Mouse (Mus musculus): ENCODE measurements around the gene Fads3. TPM values are rescaled to one million over a fixed set of nuclear protein-coding genes. Genes with fewer than 3 reads are reported as not detected.

Fads3 gene
- polyA plus RNA-seq, 1 experiment from 2014 or later, result 5.8 TPM

DNA sequence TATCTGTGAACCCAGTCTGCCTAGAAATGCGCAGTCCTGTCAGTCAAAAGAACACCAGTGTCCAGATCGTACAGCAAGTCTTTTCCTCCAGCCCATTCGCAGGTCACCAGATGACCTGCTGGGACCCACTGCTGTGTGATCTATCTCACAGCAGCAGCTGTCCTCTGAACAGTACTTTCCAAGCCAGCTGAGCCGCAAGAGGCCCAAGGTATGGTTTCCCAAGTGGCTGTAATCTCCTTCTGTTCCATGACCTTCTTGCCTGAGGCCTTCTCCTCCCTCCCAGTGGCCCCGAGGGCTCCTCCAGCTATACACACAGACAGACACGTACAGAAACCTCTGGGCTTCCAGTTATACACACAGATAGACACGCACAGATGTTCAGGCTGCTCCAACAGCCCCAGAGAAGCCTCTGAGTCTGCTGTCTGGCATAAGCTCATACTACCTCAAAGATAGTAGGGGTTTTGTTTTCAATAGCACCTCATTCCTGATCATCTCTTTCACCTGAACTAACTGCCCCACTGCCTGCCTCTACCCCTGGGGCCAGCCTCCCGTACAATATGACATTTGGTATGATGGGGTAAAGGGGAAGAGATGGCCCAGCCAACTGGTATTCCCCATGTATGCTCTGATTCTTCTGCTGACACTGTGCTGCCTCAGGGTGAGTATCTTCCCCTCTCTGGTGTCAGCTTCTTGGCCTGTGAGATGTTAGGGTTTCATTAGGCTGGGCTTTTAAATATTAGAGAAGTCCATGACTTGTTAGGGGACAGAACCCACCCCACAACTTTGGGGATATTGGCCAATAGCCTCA lies 19.6 kb downstream of the Fads3 start:
- H3K36me3 ChIP-seq, result peaks cover 56% of the 10 kb centered on the region

DNA sequence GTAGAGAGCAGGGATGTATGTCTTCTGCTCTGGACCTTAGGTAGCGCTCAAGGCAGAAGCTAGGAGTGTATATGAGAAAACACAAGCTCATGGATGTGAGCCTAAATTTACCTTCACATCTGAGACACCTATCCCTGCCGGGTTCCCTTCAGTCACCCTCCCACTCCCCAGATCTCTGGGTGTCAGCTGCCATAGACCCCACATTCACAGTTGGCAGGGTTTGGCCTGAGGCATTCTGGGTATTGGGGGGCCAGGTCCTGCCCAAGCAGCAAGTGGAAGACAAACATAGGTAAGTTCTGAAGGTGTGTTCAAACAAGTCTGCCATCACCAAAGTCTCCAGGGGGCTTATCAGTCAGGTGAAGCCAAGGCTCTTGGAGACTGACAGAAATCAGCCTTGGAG lies 20.3 kb downstream of the Fads3 start:
- no peak overlapping the region for H3K9ac ChIP-seq (replicated peaks)
- no peak overlapping the region for H3K4me3 ChIP-seq (replicated peaks)
- no peaks in the 10 kb centered on the region for H3K27me3 ChIP-seq
- no peak overlapping the region for H3K27ac ChIP-seq
- no peak overlapping the region for H3K4me2 ChIP-seq
- H3K4me1 ChIP-seq (replicated peaks), result peaks cover 7% of the 10 kb centered on the region
- peaks cover 59% of the 10 kb centered on the region for H3K36me3 ChIP-seq
- no peaks in the 10 kb centered on the region for H3K9me3 ChIP-seq
- ATAC-seq (ENCODE audit: insufficient number of reproducible peaks, insufficient read depth, low FRiP score, low TSS enrichment, low read depth), result no peak
- 90% methylated on average over 2 of the region's 2 CpGs for WGBS

More for the DNA sequence above, 19.6 kb downstream of the Fads3 start:
- H3K9ac ChIP-seq (replicated peaks), result no peak overlapping the region
- WGBS, result 63% methylated on average over 8 of the region's 8 CpGs
- H3K9me3 ChIP-seq, result no peaks in the 10 kb centered on the region
- H3K4me1 ChIP-seq (replicated peaks), result peaks cover 7% of the 10 kb centered on the region
- no peak overlapping the region for H3K4me2 ChIP-seq
- no peaks in the 10 kb centered on the region for H3K27me3 ChIP-seq
- no peak for ATAC-seq (ENCODE audit: insufficient number of reproducible peaks, insufficient read depth, low FRiP score, low TSS enrichment, low read depth)
- H3K4me3 ChIP-seq (replicated peaks), result no peak overlapping the region
- H3K27ac ChIP-seq, result peak overlapping the region; percentile 64

GRCm38 (mm10) chr19:10062292-10062691 lies 20.9 kb downstream of the Fads3 start:
- peaks cover 66% of the 10 kb centered on the region for H3K36me3 ChIP-seq
- no peaks in the 10 kb centered on the region for H3K27me3 ChIP-seq
- no peak overlapping the region for H3K9ac ChIP-seq (replicated peaks)
- no peak overlapping the region for H3K4me2 ChIP-seq
- peaks cover 7% of the 10 kb centered on the region for H3K4me1 ChIP-seq (replicated peaks)
- no peak for ATAC-seq (ENCODE audit: insufficient number of reproducible peaks, insufficient read depth, low FRiP score, low TSS enrichment, low read depth)
- H3K27ac ChIP-seq, result no peak overlapping the region
- no peaks in the 10 kb centered on the region for H3K9me3 ChIP-seq
- WGBS, result 90% methylated on average over 8 of the region's 8 CpGs
- H3K4me3 ChIP-seq (replicated peaks), result no peak overlapping the region

GRCm38 (mm10) chr19:10062862-10063261 lies 21.5 kb downstream of the Fads3 start:
- peaks cover 72% of the 10 kb centered on the region for H3K36me3 ChIP-seq
- ATAC-seq (ENCODE audit: insufficient number of reproducible peaks, insufficient read depth, low FRiP score, low TSS enrichment, low read depth), result no peak
- no peaks in the 10 kb centered on the region for H3K27me3 ChIP-seq
- H3K27ac ChIP-seq, result no peak overlapping the region
- H3K9me3 ChIP-seq, result no peaks in the 10 kb centered on the region
- peaks cover 1% of the 10 kb centered on the region; the same call in 1 of the 2 replicates for H3K4me1 ChIP-seq (replicated peaks)
- no peak overlapping the region for H3K4me3 ChIP-seq (replicated peaks)
- no peak overlapping the region for H3K4me2 ChIP-seq
- H3K9ac ChIP-seq (replicated peaks), result no peak overlapping the region
- WGBS, result 90% methylated on average over 5 of the region's 5 CpGs

DNA sequence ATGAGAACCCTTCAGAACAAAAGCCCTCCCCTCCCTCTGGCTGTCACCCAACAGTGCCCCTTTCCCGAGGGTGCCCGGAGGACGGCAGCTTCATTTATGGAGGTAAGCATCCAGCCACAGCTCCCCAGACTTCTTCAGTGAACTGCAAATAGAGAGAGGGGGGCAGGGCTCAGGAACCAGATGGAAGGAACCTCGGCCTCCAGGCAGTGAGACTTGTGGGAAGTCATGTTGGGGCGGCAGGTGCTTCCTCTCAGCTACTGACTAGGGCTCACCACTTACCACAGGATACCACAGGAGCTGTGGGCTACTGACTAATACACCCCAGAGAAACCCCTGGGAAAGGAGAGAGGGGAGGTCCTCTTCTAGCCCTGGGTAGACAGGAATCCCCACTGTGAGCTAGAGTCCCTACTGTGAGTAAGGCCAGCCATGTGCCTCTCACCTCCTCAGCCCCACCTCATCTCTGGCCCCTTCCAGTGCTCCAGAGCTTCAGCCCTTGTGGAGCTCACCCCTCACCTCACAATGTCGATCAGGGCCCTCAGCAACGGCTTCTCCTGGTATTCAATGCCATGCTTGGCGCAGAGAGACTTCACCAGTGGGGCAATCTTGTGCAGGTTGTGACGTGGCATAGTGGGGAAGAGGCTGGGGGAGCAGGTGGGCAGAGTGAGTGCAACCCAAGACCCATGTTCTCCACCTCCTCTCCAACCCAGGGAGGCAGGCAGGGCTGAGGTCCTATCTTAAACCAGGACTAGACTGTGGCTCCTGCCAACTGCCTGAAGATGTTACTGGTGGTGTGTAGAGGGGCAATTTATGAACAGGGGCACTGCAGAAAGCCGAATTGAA lies 23.0 kb downstream of the Fads3 start:
- Histone ChIP-seq H3K4me2 (no peak overlapping the region), H3K27me3 (no peaks in the 10 kb centered on the region), H3K4me1 (replicated peaks) (no peaks in the 10 kb centered on the region; the same call in 1 of the 2 replicates), H3K27ac (no peak overlapping the region), H3K36me3 (peaks cover 87% of the 10 kb centered on the region), H3K9me3 (no peaks in the 10 kb centered on the region), H3K4me3 (replicated peaks) (no peak overlapping the region), H3K9ac (replicated peaks) (no peak overlapping the region)
- ATAC-seq (ENCODE audit: insufficient number of reproducible peaks, insufficient read depth, low FRiP score, low TSS enrichment, low read depth), result no peak
- 87% methylated on average over 10 of the region's 10 CpGs for WGBS

GRCm38 (mm10) chr19:10065465-10066188 lies 24.3 kb downstream of the Fads3 start:
- Histone ChIP-seq H3K27ac (no peak overlapping the region), H3K36me3 (peaks cover 99% of the 10 kb centered on the region), H3K4me2 (no peak overlapping the region), H3K9me3 (no peaks in the 10 kb centered on the region), H3K9ac (replicated peaks) (no peak overlapping the region), H3K4me1 (replicated peaks) (no peaks in the 10 kb centered on the region), H3K27me3 (no peaks in the 10 kb centered on the region), H3K4me3 (replicated peaks) (no peak overlapping the region)
- ATAC-seq (ENCODE audit: insufficient number of reproducible peaks, insufficient read depth, low FRiP score, low TSS enrichment, low read depth), result no peak
- 91% methylated on average over 5 of the region's 5 CpGs for WGBS

DNA sequence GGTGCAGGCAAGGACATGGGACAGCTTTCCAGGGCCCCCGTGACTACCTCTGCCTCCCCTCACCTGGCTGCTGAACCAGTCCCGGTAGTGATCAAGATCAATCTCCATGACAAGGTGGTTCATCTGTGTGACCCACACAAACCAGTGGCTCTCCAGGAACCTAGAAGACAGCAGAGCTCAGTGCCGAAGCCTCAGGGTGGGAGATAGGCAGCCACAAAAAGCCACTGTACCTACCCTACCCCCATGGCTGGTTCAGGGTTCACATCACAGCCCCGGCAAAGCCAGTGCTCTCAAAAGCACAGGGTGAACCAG lies 24.8 kb downstream of the Fads3 start:
- no peak overlapping the region for H3K27ac ChIP-seq
- H3K27me3 ChIP-seq, result no peaks in the 10 kb centered on the region
- H3K4me3 ChIP-seq (replicated peaks), result no peak overlapping the region
- H3K4me2 ChIP-seq, result no peak overlapping the region
- no peaks in the 10 kb centered on the region for H3K9me3 ChIP-seq
- H3K4me1 ChIP-seq (replicated peaks), result no peaks in the 10 kb centered on the region
- WGBS, result 93% methylated on average over 4 of the region's 4 CpGs
- no peak overlapping the region for H3K9ac ChIP-seq (replicated peaks)
- no peak for ATAC-seq (ENCODE audit: insufficient number of reproducible peaks, insufficient read depth, low FRiP score, low TSS enrichment, low read depth)
- peaks cover 100% of the 10 kb centered on the region for H3K36me3 ChIP-seq

DNA sequence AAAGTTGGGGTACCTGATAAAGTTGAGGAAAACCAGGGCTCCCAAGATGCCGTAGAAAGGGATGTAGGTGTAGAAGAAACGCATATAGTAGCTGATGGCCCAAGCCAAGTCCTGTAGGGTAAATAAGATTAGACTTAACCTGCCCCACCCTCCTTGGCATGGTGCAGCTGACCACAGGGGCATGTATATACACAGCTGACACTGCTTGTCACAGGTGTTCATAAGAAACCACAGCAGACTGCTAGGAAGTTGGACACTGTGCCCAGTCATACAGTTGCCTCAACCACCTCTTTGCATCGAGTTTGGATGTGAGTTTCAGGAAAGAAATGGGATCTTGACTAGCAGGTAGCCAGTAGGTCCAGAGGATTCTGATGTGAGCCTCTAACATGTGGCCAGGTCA lies 25.1 kb downstream of the Fads3 start:
- H3K27ac ChIP-seq, result no peak overlapping the region
- H3K4me1 ChIP-seq (replicated peaks), result no peaks in the 10 kb centered on the region
- H3K36me3 ChIP-seq, result peaks cover 100% of the 10 kb centered on the region
- no peak overlapping the region for H3K4me2 ChIP-seq
- H3K9ac ChIP-seq (replicated peaks), result no peak overlapping the region
- H3K27me3 ChIP-seq, result no peaks in the 10 kb centered on the region
- ATAC-seq (ENCODE audit: insufficient number of reproducible peaks, insufficient read depth, low FRiP score, low TSS enrichment, low read depth), result no peak
- WGBS, result 96% methylated on average over 3 of the region's 3 CpGs
- no peak overlapping the region for H3K4me3 ChIP-seq (replicated peaks)
- no peaks in the 10 kb centered on the region for H3K9me3 ChIP-seq

DNA sequence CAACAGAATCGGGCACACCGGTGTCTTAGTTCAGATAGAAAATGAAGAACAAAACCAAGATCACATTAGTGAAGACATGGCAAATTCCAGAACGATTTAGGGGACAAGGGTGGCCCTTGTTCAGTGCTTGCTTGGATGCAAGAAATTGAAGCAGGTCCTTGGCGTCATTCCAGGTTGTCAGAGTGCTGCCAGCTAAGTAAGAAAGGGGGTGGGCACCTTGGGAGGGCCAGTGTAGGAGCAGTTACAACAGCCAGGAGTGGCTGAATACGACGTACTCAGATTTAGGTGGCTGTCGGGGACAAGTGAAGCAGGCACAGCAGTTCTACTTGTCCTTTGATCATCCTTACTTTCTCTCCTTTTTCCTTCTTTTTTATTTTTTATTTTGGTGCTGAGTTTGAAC lies 26.3 kb downstream of the Fads3 start:
- 91% methylated on average over 7 of the region's 7 CpGs for WGBS
- ATAC-seq (ENCODE audit: insufficient number of reproducible peaks, insufficient read depth, low FRiP score, low TSS enrichment, low read depth), result no peak
- Histone ChIP-seq H3K27me3 (no peaks in the 10 kb centered on the region), H3K9me3 (no peaks in the 10 kb centered on the region), H3K9ac (replicated peaks) (no peak overlapping the region), H3K4me2 (no peak overlapping the region), H3K27ac (no peak overlapping the region), H3K36me3 (peaks cover 100% of the 10 kb centered on the region), H3K4me3 (replicated peaks) (no peak overlapping the region), H3K4me1 (replicated peaks) (no peaks in the 10 kb centered on the region)

GRCm38 (mm10) chr19:10070186-10070980 lies 29.0 kb downstream of the Fads3 start:
- no peak overlapping the region for H3K4me3 ChIP-seq (replicated peaks)
- H3K27me3 ChIP-seq, result no peaks in the 10 kb centered on the region
- H3K4me1 ChIP-seq (replicated peaks), result no peaks in the 10 kb centered on the region
- 94% methylated on average over 8 of the region's 8 CpGs for WGBS
- no peak overlapping the region for H3K27ac ChIP-seq
- no peaks in the 10 kb centered on the region for H3K9me3 ChIP-seq
- peaks cover 100% of the 10 kb centered on the region for H3K36me3 ChIP-seq
- no peak overlapping the region for H3K4me2 ChIP-seq
- ATAC-seq (ENCODE audit: insufficient number of reproducible peaks, insufficient read depth, low FRiP score, low TSS enrichment, low read depth), result no peak
- H3K9ac ChIP-seq (replicated peaks), result no peak overlapping the region
